Mouse (Mus musculus) gastrocnemius, adult 2 months (tissue): ENCODE measurements around the gene Gatad2a. TPM values are rescaled to one million over a fixed set of nuclear protein-coding genes. Genes with fewer than 3 reads are reported as not detected.
"Not testable (repeated sequence)": the region's sequence is repeated elsewhere in the genome, so short reads cannot be mapped to it uniquely, and the experiment has no call there.

Experiments
- DNase-seq: peaks from one replicate; pipeline ENCODE4 v3.0.0; 2022
- H3K27ac ChIP-seq: fragments of 200-600 bp; 2 replicates; pipeline ENCODE4 v1.8.1; 2022; ENCODE audit warnings: mild to moderate bottlenecking
- H3K4me3 ChIP-seq: fragments of 200-600 bp; 2 replicates; pipeline ENCODE4 v1.8.1; 2022; ENCODE audit warnings: mild to moderate bottlenecking, moderate library complexity
- CTCF ChIP-seq: fragments of 200-600 bp; IDR thresholded peaks from 2 replicates; pipeline ENCODE4 v1.8.1; 2022; ENCODE audit warnings: antibody characterized with exemption, mild to moderate bottlenecking, moderate library complexity
- intact Hi-C: fragments of 180-260 bp; cut with DNase I; formaldehyde crosslinking; loops from one replicate; pipeline ENCODE4 v1.15.1; 2025
- total RNA-seq, 2 experiments: library from RNA; stranded (reverse); gene quantifications; 2 replicates each; pipeline ENCODE4 v1.2.3; 2021

Gene Gatad2a
- total RNA-seq, 2 experiments from 2014 or later: 26.5 to 32.6 TPM

- TF ChIP-seq CTCF: no peak
- H3K4me3 ChIP-seq: no peak overlapping the region
- H3K27ac ChIP-seq: peak overlapping the region; percentile 52
- no peak for DNase-seq
- intact Hi-C loops: no loop called here
These were observed 9.0 kb upstream of the Gatad2a start for GRCm38 (mm10) chr8:70005178-70005577.

- no peak for DNase-seq
- no peak for TF ChIP-seq CTCF
- Histone ChIP-seq H3K27ac (peak overlapping the region; percentile 52), H3K4me3 (no peak overlapping the region)
- intact Hi-C loops: no loop called here
These were observed 8.2 kb upstream of the Gatad2a start for GRCm38 (mm10) chr8:70004345-70004744.

- no peak for TF ChIP-seq CTCF
- intact Hi-C loops: no loop called here
- H3K27ac ChIP-seq: 0 out of 2 replicates have a peak overlapping the region, but pooled peaks have one; percentile 21
These were observed 7.0 kb upstream of the Gatad2a start for GRCm38 (mm10) chr8:70003204-70003657.

GRCm38 (mm10) chr8:70001892-70002191 is 5.7 kb upstream of the Gatad2a start:
- peak overlapping the region; percentile 66 for H3K4me3 ChIP-seq
- not testable (repeated sequence) for DNase-seq
- intact Hi-C loops: loop anchor here (1.0 kb wide), 1 partner anchor 84 kb away; no protein-coding TSS in a partner anchor
- H3K27ac ChIP-seq: peak overlapping the region; percentile 82

More at GRCm38 (mm10) chr8:70003204-70003657, 7.0 kb upstream of the Gatad2a start:
- no peak for DNase-seq
- no peak overlapping the region for H3K4me3 ChIP-seq

- intact Hi-C loops: loop anchor here (1.0 kb wide), 1 partner anchor 83 kb away; no protein-coding TSS in a partner anchor
- peak; percentile 85 for TF ChIP-seq CTCF
- H3K4me3 ChIP-seq: peak overlapping the region; percentile 66
- peak overlapping the region; percentile 82 for H3K27ac ChIP-seq
- peak; percentile 73 for DNase-seq
These were observed 5.2 kb upstream of the Gatad2a start for GRCm38 (mm10) chr8:70001176-70001891.

GRCm38 (mm10) chr8:70000226-70000625 is 4.0 kb upstream of the Gatad2a start:
- intact Hi-C loops: no loop called here
- no peak for TF ChIP-seq CTCF
- H3K4me3 ChIP-seq: no peak overlapping the region
- H3K27ac ChIP-seq: no peak overlapping the region
- DNase-seq: no peak

GRCm38 (mm10) chr8:69999236-69999635 is 3.1 kb upstream of the Gatad2a start:
- Histone ChIP-seq H3K27ac (no peak overlapping the region), H3K4me3 (no peak overlapping the region)
- intact Hi-C loops: no loop called here
- TF ChIP-seq CTCF: no peak
- no peak for DNase-seq

GRCm38 (mm10) chr8:69998706-69999105 is 2.5 kb upstream of the Gatad2a start:
- intact Hi-C loops: no loop called here
- TF ChIP-seq CTCF: no peak
- no peak overlapping the region for H3K27ac ChIP-seq
- H3K4me3 ChIP-seq: no peak overlapping the region
- DNase-seq: no peak

GRCm38 (mm10) chr8:69996589-69997285 is 553 bp upstream of the Gatad2a start:
- no peak for TF ChIP-seq CTCF
- intact Hi-C loops: no loop called here
- H3K27ac ChIP-seq: peak overlapping the region; percentile 98
- peak overlapping the region; percentile 80 for H3K4me3 ChIP-seq
- DNase-seq: no peak

GRCm38 (mm10) chr8:69995422-69995775 is 785 bp downstream of the Gatad2a start:
- intact Hi-C loops: loop anchor here (2.0 kb wide), 1 partner anchor 21 kb away; no protein-coding TSS in a partner anchor
- Histone ChIP-seq H3K4me3 (peak overlapping the region; percentile 80), H3K27ac (peak overlapping the region; percentile 98)
- DNase-seq: no peak
- TF ChIP-seq CTCF: no peak

- DNase-seq, H3K27ac ChIP-seq, intact Hi-C loops, H3K4me3 ChIP-seq: not testable (repeated sequence)
These were observed 7.2 kb downstream of the Gatad2a start for GRCm38 (mm10) chr8:69988936-69989335.

- no peak for DNase-seq
- intact Hi-C loops: no loop called here
- no peak for TF ChIP-seq CTCF
- Histone ChIP-seq H3K27ac (no peak overlapping the region), H3K4me3 (no peak overlapping the region)
These were observed 8.4 kb downstream of the Gatad2a start for GRCm38 (mm10) chr8:69987744-69988143.

GRCm38 (mm10) chr8:69984876-69985553 is 11.2 kb downstream of the Gatad2a start:
- no peak for DNase-seq
- intact Hi-C loops: no loop called here
- Histone ChIP-seq H3K4me3 (no peak overlapping the region), H3K27ac (0 out of 2 replicates have a peak overlapping the region, but pooled peaks have one; percentile 16)
- no peak for TF ChIP-seq CTCF
